Mouse (Mus musculus): ENCODE results near the gene Ptov1. TPM values are rescaled to one million over a fixed set of nuclear protein-coding genes. Genes with fewer than 3 reads are reported as not detected.

The Ptov1 gene
- total RNA-seq, 4 experiments from 2014 or later: 277 to 305 (median 293) TPM

- no peak for DNase-seq (ENCODE audit: low spot score in 2 of 2)
These were observed 27.6 kb downstream of the Ptov1 start for GRCm38 (mm10) chr7:44841825-44842463.

- no peak for DNase-seq (ENCODE audit: low spot score in 2 of 2)
These were observed 29.2 kb downstream of the Ptov1 start for GRCm38 (mm10) chr7:44840426-44840825.

- peak in 1 of 2 experiments; percentile 52 for DNase-seq (ENCODE audit: low spot score in 2 of 2)
These were observed 29.9 kb downstream of the Ptov1 start for GRCm38 (mm10) chr7:44839491-44840191.

GRCm38 (mm10) chr7:44839171-44839490 is 30.5 kb downstream of the Ptov1 start:
- no peak for DNase-seq (ENCODE audit: low spot score in 2 of 2)

GRCm38 (mm10) chr7:44838073-44838472 is 31.5 kb downstream of the Ptov1 start:
- DNase-seq (ENCODE audit: low spot score in 2 of 2): no peak

GRCm38 (mm10) chr7:44836423-44837053 is 33.0 kb downstream of the Ptov1 start:
- DNase-seq (ENCODE audit: low spot score in 2 of 2): no peak

DNA sequence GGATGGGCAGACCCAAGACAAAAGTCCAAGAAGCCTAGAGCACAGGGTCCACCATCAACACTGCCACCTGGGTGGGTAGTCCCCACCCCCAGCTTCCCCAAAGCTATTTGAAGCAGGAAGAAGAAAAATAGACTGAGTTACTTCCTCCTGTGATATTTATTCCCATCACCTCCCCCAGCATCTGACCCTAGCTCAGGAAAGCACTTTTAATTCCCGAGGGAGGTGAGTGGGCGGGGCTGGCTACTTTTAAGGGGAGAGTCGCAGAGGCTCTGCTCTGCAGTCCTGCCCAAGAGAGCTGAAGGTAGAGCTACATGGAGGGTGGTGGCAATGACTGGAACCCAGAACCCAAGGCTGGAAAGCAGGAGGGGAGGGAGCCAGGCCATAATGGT is 33.6 kb downstream of the Ptov1 start:
- no peak for DNase-seq (ENCODE audit: low spot score in 2 of 2)

DNA sequence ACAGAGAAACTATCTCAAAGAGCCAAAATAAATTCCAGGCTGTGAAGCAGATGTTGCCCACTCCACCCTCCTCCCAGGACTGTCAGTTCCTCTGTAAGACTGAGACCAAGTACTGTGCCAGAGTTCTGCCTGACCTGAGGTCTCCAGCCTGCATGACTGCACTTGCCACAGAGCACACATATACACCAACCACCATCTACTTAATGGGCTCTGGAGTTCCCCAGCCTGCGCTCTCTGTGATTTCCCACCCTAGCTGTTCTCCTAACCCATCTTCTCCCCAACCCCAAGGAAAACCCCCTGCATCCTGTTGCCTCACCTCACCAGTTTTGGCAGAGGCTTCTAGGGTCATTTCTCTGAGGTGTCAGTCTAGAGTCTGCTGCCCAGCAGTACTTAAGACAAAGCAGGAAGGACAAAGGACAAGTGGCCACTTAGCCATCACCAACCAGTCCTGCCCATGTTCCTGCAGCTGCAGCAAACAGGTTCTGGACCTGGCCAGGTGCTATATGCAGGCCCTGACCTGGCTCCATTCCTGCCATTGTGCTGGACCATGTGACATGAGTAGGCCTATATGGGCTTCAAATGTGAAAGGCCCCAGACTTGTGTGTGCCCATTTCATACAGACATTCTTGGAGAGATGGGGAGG is 34.1 kb downstream of the Ptov1 start:
- no peak for DNase-seq (ENCODE audit: low spot score in 2 of 2)

GRCm38 (mm10) chr7:44832763-44833162 is 36.8 kb downstream of the Ptov1 start:
- no peak for DNase-seq (ENCODE audit: low spot score in 2 of 2)

DNA sequence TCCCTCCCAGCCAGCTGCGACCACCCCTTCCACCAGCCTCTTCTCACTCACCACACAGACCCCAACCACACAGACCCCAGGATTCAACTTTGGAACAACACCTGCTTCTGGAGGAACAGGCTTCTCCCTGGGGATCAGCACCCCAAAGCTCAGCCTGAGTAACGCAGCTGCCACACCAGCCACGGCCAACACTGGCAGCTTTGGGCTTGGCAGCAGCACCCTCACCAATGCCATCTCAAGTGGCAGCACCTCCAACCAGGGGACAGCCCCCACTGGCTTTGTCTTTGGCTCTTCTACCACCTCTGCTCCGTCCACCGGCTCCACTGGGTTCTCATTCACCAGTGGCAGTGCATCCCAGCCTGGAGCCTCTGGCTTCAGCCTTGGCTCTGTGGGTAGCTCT is 40.9 kb downstream of the Ptov1 start:
- DNase-seq (ENCODE audit: low spot score in 2 of 2): no peak

DNA sequence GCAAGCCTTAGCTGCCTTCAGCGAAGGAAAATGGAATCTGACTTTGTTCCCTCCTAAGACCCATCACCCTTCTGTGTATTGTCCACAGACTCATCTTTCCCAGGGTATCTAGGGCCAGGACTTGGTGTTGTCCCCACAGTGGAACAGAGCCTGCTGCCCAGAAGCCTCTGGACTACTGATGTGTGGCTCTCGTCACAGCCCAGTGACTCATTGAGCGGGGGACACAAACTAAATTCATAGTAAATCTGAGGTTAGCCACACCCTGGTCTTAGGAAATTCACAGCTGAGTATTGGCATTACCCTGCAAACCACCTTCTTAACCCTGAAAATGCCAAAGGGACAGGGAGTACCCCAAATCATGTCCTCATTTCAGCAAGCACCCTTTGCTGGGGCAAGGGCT is 42.8 kb downstream of the Ptov1 start:
- no peak for DNase-seq (ENCODE audit: low spot score in 2 of 2)

- peak in 1 of 2 experiments; percentile 53 for DNase-seq (ENCODE audit: low spot score in 2 of 2)
These were observed 44.7 kb downstream of the Ptov1 start for GRCm38 (mm10) chr7:44824872-44825271.

- no peak for DNase-seq (ENCODE audit: low spot score in 2 of 2)
These were observed 46.2 kb downstream of the Ptov1 start for GRCm38 (mm10) chr7:44823409-44823808.

DNA sequence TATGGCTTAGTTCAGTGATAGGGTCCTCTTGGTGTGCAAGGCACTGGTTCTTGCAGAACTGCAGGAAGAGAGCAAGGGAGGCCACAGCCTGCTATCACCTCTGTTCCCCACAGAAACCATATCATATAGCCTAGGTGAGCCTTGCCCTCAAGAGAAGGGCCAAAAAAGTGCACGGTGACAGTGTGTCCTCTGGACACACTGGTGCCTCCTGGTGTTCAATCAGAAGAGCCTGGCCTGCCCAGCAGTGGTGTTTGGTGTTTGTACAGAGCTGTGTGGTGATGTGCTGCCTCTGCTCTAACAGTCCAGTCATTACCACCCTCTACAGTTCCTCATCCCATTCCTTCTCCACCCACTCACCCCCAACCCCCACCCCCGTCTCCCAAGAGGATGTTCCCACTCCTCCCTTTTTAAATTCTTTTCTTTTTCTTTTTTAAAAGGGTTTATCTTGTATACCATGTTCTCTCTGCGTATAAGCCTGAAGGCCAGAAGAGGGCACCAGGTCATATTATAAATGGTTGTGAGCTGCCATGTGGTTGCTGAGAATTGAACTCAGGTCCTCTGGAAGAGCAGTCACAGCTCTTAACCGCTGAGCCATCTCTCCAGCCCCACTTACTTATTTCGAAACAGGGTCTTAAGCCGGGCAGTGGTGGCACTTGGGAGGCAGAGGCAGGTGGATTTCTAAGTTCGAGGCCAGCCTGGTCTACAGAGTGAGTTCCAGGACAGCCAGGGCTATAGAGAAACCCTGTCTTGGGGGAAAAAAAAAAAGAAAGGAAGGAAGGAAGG is 47.7 kb downstream of the Ptov1 start:
- DNase-seq (ENCODE audit: low spot score in 2 of 2): peak in 1 of 2 experiments; percentile 4

DNA sequence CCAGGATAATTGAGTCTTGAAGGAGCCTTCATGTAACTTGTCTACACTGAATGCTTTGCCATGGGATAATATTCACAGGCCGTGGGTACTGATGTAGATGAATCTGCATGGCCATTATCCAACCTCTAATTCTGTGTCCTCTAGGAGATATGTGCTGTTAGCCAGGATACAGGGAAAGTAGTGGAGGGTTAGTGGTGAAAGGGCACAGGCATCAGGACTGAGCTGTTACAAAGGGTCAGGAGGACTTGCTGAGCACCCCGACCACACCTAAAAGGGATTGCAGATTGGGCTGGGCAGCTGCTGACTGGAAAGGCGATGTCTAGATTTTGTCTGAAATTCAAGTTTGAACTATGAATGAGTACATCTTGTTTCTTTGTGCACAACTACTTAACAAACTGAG is 49.1 kb downstream of the Ptov1 start:
- DNase-seq (ENCODE audit: low spot score in 2 of 2): no peak

DNA sequence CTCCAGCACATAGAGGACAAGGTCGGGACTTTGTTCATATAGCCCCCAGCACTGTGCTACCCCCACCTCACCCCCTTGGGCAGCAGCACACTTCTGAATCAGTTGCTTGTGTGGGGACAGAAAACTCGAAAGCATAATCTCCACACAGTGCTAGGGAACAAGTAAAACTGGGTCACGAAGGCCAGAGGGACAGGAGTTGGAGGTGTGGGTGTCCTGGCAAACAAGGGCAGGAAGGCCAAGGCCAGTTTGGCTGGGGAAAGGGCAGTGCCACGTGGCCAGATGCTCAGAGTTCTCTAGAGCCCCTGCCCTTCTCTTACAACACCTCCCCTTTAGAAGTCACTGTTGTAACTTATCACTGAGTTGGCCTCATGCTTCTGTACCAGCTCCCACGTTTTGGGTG is 49.7 kb downstream of the Ptov1 start:
- peak in 1 of 2 experiments; percentile 3 for DNase-seq (ENCODE audit: low spot score in 2 of 2)

DNA sequence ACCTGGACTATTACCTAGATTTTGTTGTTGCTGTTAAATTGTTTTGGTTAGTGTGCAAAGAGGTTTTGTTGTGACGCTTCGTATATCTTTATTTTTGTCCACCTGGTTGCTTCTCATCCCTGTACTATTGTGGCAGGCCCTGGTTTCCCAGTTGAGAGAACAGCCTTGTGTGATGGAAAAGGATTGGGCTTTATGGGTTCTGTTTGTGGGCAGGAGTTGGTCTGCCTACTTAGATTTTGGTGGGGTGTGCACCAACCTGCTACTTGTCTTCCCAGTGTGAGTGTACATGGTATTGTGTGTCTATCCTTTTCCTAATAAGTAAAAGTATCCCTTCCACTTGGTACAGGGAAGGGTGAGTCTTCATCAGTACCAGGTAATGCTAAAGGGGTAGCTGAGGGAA is 50.2 kb downstream of the Ptov1 start:
- no peak for DNase-seq (ENCODE audit: low spot score in 2 of 2)

- DNase-seq (ENCODE audit: low spot score in 2 of 2): peak in 1 of 2 experiments; percentile 15
These were observed 50.8 kb downstream of the Ptov1 start for GRCm38 (mm10) chr7:44818751-44819235.

- DNase-seq (ENCODE audit: low spot score in 2 of 2): peak in 1 of 2 experiments; percentile 8
These were observed 51.4 kb downstream of the Ptov1 start for GRCm38 (mm10) chr7:44818164-44818563.

DNA sequence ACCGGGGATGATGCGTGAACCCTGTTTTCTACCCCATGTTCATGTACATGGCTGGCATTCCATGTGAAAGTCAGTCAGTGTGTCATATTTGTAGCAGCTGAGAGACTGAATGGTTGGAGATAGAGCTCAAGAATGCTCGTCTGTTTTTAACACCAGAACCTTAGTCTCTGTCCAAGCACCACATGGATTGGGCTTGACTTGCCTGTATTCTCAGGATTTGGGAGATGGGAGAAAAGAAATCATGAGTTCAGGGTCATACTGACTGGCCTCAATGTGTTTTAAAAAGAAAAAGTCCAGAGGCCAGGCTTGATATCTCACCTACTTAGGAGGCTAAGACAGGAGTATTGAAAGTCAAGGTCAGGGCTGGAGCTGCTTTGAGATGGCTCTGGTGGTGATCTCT is 52.1 kb downstream of the Ptov1 start:
- no peak for DNase-seq (ENCODE audit: low spot score in 2 of 2)

DNA sequence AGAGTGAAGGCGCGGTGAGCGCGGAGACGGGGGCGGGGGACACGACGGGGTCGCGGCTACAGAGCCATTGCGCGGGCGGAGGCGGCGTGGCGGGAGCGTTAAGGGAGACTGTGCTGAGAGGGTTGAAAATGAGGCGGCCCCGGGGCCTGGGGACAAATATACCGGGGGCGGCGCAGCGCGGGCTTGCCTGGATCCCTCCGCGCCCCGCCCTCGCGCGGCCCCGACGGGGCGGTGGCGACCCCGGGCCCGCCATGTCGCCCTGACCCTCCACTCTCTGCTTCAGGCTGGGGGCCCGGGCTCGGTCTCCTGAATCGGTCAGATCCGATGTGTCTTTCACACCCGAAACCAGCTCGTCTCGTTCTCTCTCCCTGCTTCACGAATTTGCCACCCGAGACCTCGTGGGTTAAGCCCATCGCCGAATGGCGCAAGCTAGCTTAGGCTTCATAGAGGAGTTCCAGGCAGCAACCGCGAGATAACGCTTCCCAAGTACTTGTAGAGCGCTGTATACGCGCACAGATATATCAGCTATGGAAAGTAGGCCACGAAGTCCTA is 53.0 kb downstream of the Ptov1 start, which contains the start of gene Atf5:
Gene Atf5, minus strand, starts transcription at position 189 of the 552 bp plus-strand sequence.
- no peak for DNase-seq (ENCODE audit: low spot score in 2 of 2)
